Mouse (Mus musculus): ENCODE results near the gene Tmppe.
"Not testable (repeated sequence)": the region's sequence is repeated elsewhere in the genome, so short reads cannot be mapped to it uniquely, and the experiment has no call there.

The Tmppe gene

DNA sequence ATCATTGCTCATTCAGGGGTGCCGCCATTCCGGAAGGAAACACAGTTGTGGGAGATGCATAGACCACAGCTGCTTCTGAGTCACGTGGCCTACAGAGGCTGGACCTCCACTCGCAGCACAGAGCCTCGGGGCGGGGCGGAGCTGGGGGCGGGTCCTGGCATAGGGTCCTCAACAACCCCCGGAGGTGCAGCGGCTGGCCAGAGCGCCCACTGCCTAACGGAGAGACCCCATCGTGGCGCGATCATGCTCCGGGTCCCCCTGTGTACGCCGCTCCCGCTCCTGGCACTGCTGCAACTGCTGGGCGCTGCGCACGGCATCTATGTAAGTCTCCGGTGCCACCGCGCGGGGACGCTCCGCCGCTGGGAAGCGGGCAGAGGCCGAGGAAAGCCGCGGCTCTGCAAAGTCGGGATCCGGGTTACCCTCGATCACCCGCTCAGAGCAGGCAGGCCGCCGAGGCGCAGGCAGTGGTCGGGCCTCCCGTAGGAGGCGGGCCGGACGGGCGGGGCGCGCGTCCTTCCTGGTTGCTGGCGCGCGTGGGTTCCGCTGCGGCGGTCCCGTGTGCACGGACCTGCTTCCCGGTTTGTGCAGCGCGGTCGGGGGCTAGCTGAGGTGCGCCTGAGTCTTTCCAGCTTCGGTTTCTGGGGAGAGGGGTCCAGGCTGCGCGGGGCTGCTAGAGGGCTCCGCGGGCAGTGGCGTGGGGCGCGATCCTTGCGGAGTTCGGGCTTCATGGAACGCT lies at the start of gene Tmppe, which contains the start of gene Glb1:
TSS of gene Tmppe (plus strand) at position 157 of the 736 bp plus-strand sequence.
TSS of gene Glb1 (plus strand) at position 128 of the 736 bp plus-strand sequence.
- in situ Hi-C loops (cut with MboI, MseI) = no loop called here

DNA sequence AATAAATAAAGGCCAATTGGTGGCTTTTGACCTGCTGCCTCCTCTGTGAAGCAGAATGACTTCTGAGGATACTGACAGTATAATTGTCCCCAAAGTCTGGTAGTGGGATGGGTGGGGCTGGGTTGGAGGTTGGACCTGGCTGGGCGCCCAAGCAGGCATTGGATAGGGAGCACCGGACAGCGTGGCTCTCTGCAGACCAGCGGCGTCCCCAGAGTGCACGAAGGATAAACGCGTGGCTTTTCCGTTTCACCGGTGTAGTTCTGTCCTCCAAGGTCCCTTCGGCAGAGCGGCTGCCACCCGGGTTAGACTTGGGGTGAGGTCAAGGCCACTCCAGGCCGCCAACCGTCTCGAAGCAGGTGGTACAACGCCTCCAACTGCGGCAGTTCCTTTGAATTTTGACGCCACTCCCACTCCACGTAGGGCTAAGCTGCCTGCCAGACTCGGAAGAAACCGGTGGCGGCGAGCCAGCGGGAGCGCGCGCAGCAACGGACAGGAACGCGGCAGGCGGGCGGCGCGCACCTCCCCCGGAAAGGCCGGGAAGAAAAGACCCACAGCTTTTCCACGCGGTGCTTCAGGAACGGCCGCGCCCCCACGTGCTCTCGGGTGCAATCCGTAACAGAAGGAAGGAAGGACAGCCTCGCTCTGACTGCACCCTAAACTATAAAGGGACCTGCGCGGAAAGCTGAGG lies 33.0 kb upstream of the Tmppe start:
- in situ Hi-C loops (cut with MboI, MseI) = no loop called here

GRCm38 (mm10) chr9:114368471-114368858 lies 32.4 kb upstream of the Tmppe start:
- in situ Hi-C loops (cut with MboI, MseI) = no loop called here

GRCm38 (mm10) chr9:114369389-114369788 lies 31.5 kb upstream of the Tmppe start:
- in situ Hi-C loops (cut with MboI, MseI) = not testable (repeated sequence)

DNA sequence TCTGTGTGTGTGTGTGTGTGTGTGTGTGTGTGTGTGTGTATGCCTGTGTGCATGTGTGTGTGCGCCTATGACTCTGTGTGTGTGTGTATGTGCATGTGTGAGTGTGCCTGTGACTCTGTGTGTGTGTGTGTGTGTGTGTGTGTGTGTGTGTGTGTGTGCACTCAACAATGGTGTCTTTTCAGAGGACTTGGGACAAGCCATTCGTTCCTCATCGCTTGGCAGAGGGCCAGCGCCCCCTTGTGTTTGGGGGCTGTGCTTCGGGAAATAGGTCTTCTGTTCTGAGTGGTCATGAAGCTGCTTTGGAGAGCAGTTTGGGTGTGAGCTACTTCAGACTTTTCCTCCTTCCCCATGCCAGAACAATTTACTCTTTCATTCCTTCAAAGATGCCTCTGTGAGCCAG lies 29.2 kb upstream of the Tmppe start:
- in situ Hi-C loops (cut with MboI, MseI) = not testable (repeated sequence)

DNA sequence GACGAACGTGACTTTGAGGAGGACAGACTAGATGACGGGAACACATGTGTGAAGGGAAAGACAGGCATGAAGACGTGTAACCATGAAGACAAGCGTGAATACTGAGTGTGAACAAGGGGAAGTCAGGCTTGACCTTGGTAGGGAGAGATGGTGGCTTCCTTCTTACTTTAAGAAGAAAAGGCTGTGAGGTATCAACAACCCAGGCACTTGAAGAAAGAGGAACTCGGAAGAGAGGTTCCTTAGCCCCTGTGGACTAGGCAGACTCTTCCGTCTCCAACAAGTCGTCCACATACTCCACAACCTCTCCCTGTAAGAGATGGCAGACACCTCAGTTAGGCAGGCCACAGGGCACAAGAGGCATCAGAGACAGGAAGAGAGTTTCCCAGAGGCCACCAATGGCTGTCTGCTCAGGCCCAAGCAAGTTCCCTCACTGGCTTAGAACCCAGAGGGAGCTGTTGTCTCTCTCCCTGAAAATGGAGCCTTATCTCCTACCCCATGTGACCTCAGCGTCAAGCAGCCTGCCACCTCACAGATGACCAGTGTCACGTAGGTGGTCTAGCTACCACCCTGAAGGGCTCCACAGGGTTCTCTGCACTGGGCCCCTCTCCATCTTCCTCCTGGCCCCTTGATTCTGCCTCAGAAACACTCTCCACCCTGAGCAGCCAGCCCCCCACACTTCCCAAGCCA lies 25.5 kb upstream of the Tmppe start:
- in situ Hi-C loops (cut with MboI, MseI) = no loop called here

GRCm38 (mm10) chr9:114377168-114377567 lies 23.7 kb upstream of the Tmppe start:
- in situ Hi-C loops (cut with MboI, MseI) = no loop called here

GRCm38 (mm10) chr9:114379871-114380270 lies 21.0 kb upstream of the Tmppe start:
- in situ Hi-C loops (cut with MboI, MseI) = loop anchor here (5.0 kb wide), 1 partner anchor 58 kb away; no protein-coding TSS in a partner anchor

- in situ Hi-C loops (cut with MboI, MseI) = loop anchor here (5.0 kb wide), 1 partner anchor 59 kb away; no protein-coding TSS in a partner anchor
Measured at GRCm38 (mm10) chr9:114380881-114381733, 19.8 kb upstream of the Tmppe start.

DNA sequence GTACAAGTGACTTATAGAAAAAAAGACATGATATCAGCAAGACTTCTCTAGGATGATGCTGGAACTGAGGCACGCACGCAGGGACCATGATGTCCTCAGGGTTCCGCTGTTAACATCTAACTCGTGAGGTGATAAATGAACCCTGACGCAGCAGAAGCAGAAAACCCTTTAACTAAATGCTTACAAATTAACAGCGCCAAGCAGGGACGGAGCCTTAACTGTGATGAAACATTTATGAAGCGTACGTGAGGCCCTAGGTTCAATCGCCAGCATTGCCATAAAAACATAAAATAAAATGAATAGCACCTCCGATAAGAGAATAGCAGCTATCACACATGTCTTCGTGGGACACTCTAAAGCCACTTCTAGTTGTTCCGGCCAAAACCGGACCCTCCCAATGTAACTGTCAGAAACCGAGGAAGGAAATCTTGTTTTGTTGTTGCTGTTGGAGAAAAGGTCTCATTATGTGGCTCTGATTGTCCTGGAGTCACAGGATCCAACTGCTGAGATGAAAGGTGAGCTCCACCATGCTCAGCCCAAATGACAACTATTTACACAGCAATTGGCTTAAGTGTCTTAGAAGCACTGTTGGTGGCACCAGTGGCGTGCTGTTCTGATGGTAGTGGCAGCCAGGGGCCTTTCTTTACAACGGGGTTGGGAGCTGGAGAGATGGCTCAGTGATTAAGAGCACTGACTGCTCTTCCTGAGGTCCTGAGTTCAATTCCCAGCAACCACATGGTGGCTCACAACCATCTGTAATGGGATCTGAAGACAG lies 17.8 kb upstream of the Tmppe start:
- in situ Hi-C loops (cut with MboI, MseI) = loop anchor here (5.0 kb wide), 1 partner anchor 61 kb away; no protein-coding TSS in a partner anchor

- in situ Hi-C loops (cut with MboI, MseI) = loop anchor here (5.0 kb wide), 1 partner anchor 62 kb away; no protein-coding TSS in a partner anchor
Measured at GRCm38 (mm10) chr9:114384691-114385090, 16.2 kb upstream of the Tmppe start.

GRCm38 (mm10) chr9:114385160-114385559 lies 15.7 kb upstream of the Tmppe start:
- in situ Hi-C loops (cut with MboI, MseI) = no loop called here

- in situ Hi-C loops (cut with MboI, MseI) = no loop called here
Measured at GRCm38 (mm10) chr9:114387086-114387485, 13.8 kb upstream of the Tmppe start.

GRCm38 (mm10) chr9:114388288-114388687 lies 12.6 kb upstream of the Tmppe start:
- in situ Hi-C loops (cut with MboI, MseI) = no loop called here

DNA sequence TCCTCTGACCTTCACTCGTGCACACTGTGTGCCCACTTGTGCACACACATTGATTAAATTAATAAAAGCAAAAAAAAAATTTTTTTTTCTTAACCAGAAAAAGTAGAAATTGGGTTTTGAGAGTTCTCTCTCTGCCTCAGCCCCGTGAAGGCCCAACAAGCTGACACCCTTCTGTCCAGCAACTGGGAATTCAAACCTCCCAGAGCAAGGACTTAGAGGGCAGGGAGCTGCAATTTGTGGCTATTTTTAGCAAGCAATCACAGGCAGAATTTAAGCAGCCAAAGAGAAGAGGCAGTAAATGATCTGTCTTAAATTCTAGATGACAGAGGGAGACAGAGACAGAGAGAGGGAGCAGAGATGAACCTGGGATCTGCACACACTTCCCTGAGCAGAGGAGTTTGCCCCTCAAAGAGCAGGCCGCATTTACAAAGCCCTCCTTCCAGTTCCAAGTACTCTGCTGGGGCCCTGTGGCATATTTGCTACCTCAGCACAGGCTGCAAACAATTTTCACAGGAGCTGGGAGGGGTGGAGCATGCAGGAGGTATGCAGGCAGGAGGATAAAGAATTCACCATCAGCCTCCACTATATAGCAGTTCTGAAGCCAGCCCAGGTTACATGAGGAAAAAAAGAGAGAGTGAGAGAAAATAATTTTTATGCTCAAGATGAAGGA lies 12.1 kb upstream of the Tmppe start:
- in situ Hi-C loops (cut with MboI, MseI) = no loop called here

GRCm38 (mm10) chr9:114389371-114389904 lies 11.5 kb upstream of the Tmppe start:
- in situ Hi-C loops (cut with MboI, MseI) = no loop called here

- in situ Hi-C loops (cut with MboI, MseI) = no loop called here
Measured at GRCm38 (mm10) chr9:114389905-114390748, 10.8 kb upstream of the Tmppe start, which contains the start of gene Crtap. TSS of gene Crtap (minus strand) at chr9:114390675.

DNA sequence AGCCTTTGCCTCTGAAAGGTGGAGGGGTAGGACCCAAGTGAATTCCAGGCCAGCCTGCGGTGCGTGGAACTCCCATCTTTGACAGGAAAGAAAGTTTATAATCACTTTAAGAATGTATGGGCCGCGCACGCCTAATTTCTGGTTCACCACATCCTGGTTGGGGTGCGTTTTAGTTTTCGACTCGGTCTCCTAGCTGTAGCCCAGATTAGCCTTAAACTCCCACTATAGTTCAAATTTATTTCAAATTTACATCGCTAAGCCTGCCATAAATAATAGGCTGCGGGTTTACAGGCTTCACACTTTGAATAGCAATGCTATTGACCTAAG lies 10.2 kb upstream of the Tmppe start:
- in situ Hi-C loops (cut with MboI, MseI) = no loop called here

GRCm38 (mm10) chr9:114394136-114394535 lies 6.8 kb upstream of the Tmppe start:
- in situ Hi-C loops (cut with MboI, MseI) = not testable (repeated sequence)

Data from T-helper 2 cell (primary cell).